Mouse (Mus musculus) bone marrow, adult 2 months (tissue): ENCODE measurements around the gene Rasd1.

Experiments used
- CTCF ChIP-seq: fragments of 200-500 bp; IDR thresholded peaks from 2 replicates; pipeline ENCODE4 v1.5.1; 2011; ENCODE audit warnings: low read length, control low read depth; ENCODE audit not compliant: control insufficient read depth, insufficient read depth
- POLR2A ChIP-seq: fragments of 200-500 bp; IDR thresholded peaks from 2 replicates; pipeline ENCODE4 v1.6.1; 2011; ENCODE audit warnings: low read depth, mild to moderate bottlenecking, control low read depth, low read length, borderline replicate concordance; ENCODE audit not compliant: control insufficient read depth

DNA sequence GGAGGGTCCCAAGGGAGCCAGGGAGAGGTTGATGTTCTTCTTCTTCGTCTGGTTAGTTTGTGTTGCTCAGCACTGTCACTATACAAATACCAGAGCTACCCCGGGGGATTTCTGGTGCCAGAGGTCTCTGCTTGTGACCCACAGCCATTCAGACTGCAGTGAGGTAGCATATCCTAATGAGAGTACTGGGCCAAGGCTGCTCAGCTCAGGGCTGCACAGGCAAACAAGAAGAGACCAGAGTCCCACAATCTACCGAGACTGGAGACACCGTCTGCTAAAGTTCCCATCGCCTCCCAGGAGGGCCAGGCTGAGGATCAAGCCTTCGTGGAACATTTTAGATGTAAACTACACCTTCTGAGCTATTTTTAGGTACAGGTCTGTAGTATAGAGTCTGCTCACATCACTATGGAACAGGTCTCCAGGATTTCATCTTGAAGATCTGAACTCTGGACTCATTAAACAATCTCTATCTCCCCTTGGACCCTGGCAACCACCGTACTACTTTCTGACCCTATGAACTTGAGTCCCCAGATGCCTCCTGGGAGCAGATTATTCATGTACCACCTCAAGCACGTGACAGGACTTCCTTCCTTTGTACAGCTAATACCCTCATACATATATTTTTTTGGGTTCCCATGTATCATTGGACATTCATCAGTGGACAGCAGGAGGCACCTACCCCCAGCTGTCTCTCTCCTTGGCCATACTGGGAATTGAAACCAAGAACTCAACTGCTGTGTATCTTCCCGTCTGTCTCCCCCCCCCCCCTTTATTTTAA is 32.0 kb downstream of the Rasd1 start:
- TF ChIP-seq CTCF, result no peak
- TF ChIP-seq POLR2A, result no peak
